Mouse (Mus musculus): ENCODE data around the gene Rsad2. TPM values are rescaled to one million over a fixed set of nuclear protein-coding genes. Genes with fewer than 3 reads are reported as not detected.

The Rsad2 gene
- polyA plus RNA-seq, 1 experiment from 2014 or later, result 11.5 TPM

GRCm38 (mm10) chr12:26394485-26395470, 61.5 kb downstream of the Rsad2 start:
- no peak overlapping the region for H3K4me2 ChIP-seq (replicated peaks; ENCODE audit: low read depth, low read length)
- TF ChIP-seq EP300 (IDR thresholded peaks at IDR 0.05), result no peak
- WGBS, result 73% methylated on average over 13 of the region's 13 CpGs
- H3K4me3 ChIP-seq (ENCODE audit: low read depth, low read length), result no peak overlapping the region
- no peaks in the 10 kb centered on the region for H3K4me1 ChIP-seq (ENCODE audit: insufficient read depth, low read depth, low read length)
- ATAC-seq, result no peak
- no peak for DNase-seq (ENCODE audit: low spot score)
- no peaks in the 10 kb centered on the region for H3K9me3 ChIP-seq (ENCODE audit: low read length)
- no peaks in the 10 kb centered on the region for H3K27me3 ChIP-seq (replicated peaks; ENCODE audit: insufficient read depth, low read length)
- H3K27ac ChIP-seq (ENCODE audit: low read length), result no peak overlapping the region
- H3K36me3 ChIP-seq (ENCODE audit: insufficient read depth, low read length), result no peaks in the 10 kb centered on the region
- H3K9ac ChIP-seq (replicated peaks; ENCODE audit: low read depth), result no peak overlapping the region

DNA sequence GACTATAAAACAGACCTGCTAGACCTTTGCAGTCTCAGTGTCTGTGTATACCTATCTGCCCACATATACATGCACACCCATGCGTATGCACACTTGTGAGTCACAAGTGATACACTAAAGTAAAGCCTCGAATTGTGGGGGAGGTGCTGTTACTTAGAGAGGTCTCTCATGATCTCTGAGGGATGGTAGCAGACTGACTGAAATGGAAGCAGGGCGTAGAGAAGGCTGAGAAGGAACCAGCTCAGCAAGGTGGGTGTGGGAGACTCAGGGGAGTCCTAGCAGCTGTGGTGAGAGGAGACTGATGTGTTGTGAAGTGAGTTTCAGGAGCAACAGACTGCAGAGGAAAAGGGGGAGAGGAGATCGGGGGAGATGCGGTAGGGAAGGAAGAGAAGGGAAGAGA, 63.0 kb downstream of the Rsad2 start:
- ATAC-seq (no peak), DNase-seq (ENCODE audit: low spot score) (no peak)
- no peak overlapping the region for H3K9ac ChIP-seq (replicated peaks; ENCODE audit: low read depth)
- no peaks in the 10 kb centered on the region for H3K9me3 ChIP-seq (ENCODE audit: low read length)
- 0 out of 2 replicates have a peak, but pooled peaks cover 2% of the 10 kb centered on the region for H3K36me3 ChIP-seq (ENCODE audit: insufficient read depth, low read length)
- no peaks in the 10 kb centered on the region for H3K4me1 ChIP-seq (ENCODE audit: insufficient read depth, low read depth, low read length)
- H3K4me2 ChIP-seq (replicated peaks; ENCODE audit: low read depth, low read length), result no peak overlapping the region
- no peak overlapping the region for H3K4me3 ChIP-seq (ENCODE audit: low read depth, low read length)
- no peak overlapping the region for H3K27ac ChIP-seq (ENCODE audit: low read length)
- TF ChIP-seq EP300 (IDR thresholded peaks at IDR 0.05) (no peak), CTCF (IDR thresholded peaks at IDR 0.05) (no peak)
- H3K27me3 ChIP-seq (replicated peaks; ENCODE audit: insufficient read depth, low read length), result no peaks in the 10 kb centered on the region
- WGBS, result 74% methylated on average over 5 of the region's 5 CpGs

Small RNA genes lying within 50 kb of the gene (microRNA-seq; reads per million reads assigned to microRNA genes)
- 4.9 reads per million, percentile 13 among the genes with 10 or more reads in this experiment for gene Mir6538

Other genes starting within 250 kb of the Rsad2 start
- 69.6 and 73.7 TPM in 2 replicates for gene Rnf144a, start 41.2 kb downstream of the Rsad2 start, polyA plus RNA-seq (2015; fragmentation: Nextera tagmentation; extraction: Ambion mirVana)
- gene Cmpk2, start 12.8 kb upstream of the Rsad2 start, polyA plus RNA-seq (2015; fragmentation: Nextera tagmentation; extraction: Ambion mirVana), result 9.8 and 9.9 TPM in 2 replicates